Mouse (Mus musculus) layer of hippocampus, adult 2 months (tissue): Measurements from ENCODE around the gene Gm11027. TPM values are rescaled to one million over a fixed set of nuclear protein-coding genes. Genes with fewer than 3 reads are reported as not detected.

ENCODE experiments used
- DNase-seq, 2 experiments: peaks; one replicate each; pipeline ENCODE4 v3.0.0; 2022; ENCODE audit warnings: low spot score in 2 of 2
- H3K27ac ChIP-seq: fragments of 200-600 bp; 2 replicates; pipeline ENCODE4 v1.8.1; 2022
- H3K4me3 ChIP-seq: fragments of 200-600 bp; 2 replicates; pipeline ENCODE4 v1.8.1; 2022; ENCODE audit warnings: mild to moderate bottlenecking
- CTCF ChIP-seq: fragments of 200-600 bp; conservative IDR thresholded peaks from 2 replicates; pipeline ENCODE4 v1.8.1; 2022; ENCODE audit warnings: antibody characterized with exemption, mild to moderate bottlenecking, moderate library complexity
- total RNA-seq, 2 experiments: library from RNA; stranded (reverse); gene quantifications; 2 replicates each; pipeline ENCODE4 v1.2.3; 2021

Gene Gm11027
- total RNA-seq, 2 experiments from 2014 or later, result not detected

DNA sequence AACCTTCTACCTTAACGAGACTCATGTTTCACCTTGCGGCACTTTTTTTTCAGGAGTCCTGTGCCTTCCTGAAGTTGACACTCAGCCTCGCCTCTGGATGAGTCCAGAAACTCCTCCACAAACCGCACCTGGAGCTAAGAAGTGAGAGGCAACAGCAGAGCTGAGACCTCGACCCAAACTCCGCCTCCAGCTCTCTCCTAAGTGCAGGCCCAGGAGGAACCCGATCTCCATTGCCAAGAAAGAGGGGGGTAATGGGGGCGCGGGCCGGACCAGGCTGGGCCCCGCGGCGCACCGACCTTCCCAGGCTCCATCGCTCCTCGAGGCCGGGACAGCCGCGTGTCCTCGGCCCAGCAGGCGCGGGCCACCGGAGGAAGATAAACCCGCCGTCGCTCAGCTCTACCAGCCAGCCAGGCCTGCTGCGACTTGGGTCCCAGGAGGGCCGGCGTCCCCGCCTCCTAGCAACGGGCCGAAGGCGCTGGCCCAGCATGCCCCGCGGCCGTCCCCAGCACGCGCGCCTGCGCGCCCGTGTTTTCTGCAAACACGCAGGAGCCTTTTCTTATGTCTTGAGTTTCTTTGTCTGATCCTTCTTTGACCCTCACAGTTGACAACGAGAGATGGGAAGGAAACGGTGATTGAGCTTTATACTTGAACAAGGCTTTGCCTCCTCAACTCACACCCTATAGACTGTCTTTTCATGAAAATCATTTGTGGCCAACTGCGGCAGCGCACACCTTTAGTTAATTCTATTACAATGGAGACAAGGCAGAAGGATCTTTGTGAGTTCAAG lies 12.4 kb upstream of the Gm11027 start, which contains the start of gene Wdr60:
Gene Wdr60 (minus strand): TSS at position 468 of the 787 bp plus-strand sequence.
- TF ChIP-seq CTCF, result no peak; the same call in 1 of the 2 replicates
- peak; percentile 88 to 91 for DNase-seq
- H3K27ac ChIP-seq, result peak within 1 kb of the TSS; percentile 84
- H3K4me3 ChIP-seq, result peak within 1 kb of the TSS; percentile 75

DNA sequence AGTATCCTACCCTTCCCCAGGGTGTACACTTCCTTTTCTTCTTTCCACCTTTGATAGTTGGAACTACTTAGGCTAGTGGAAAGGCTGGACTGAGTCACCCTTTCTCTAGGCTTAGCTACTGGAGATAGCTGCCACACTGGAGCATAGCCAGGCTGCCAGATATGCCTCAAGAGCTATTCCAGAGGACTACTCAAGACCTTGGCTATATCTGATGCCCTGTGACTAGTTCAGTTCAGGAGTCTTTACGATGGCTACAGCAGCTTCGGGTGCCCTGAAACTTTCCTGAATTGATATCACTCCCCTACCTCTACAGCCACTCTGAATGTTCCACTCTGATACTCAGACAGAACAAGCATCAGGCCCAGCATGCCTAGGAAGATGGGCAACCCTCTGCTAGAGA lies 10.4 kb upstream of the Gm11027 start:
- no peak for DNase-seq
- H3K27ac ChIP-seq, result no peak overlapping the region
- no peak for TF ChIP-seq CTCF
- H3K4me3 ChIP-seq, result no peak overlapping the region

DNA sequence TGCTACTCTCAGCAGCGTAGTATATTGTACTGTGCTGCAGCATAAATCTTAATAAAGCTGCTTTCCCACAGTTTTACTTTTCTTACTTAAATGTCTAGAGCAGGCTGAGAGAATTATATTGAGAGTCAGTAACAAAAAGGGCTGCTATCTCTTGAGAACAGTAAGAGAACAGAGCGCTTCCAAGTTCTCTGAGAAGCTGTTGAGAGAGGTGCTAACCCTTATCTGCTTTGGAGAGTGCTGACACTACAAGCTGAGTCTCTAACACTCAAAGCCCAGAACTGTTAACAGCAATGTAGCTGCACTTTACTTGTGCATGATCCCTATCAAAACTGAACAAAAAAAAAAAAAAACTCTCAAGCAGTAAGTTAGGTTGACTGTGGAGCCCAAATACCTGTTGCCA lies 9.9 kb upstream of the Gm11027 start:
- no peak overlapping the region for H3K27ac ChIP-seq
- DNase-seq, result no peak
- no peak overlapping the region for H3K4me3 ChIP-seq
- TF ChIP-seq CTCF, result no peak

DNA sequence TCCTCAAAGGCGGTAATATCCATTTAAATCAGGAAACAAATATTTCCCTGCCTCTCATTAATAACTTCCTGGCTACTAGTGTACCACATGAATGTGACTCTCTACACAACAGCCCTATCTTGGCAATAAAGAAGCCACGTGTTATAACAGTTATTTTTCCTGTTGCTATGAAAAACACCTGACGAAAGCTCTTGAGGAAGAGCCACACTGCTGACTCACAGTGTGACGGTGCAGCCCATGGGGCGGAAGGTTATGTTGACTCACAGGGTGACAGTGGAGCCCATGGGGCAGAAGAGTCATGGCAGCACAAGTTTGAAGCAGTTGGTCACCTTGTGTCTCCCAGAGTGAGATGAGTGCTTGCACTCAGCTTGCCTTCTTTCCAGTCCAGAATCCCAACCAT lies 5.7 kb upstream of the Gm11027 start:
- H3K27ac ChIP-seq, result no peak overlapping the region
- H3K4me3 ChIP-seq, result no peak overlapping the region
- DNase-seq, result no peak
- no peak for TF ChIP-seq CTCF

DNA sequence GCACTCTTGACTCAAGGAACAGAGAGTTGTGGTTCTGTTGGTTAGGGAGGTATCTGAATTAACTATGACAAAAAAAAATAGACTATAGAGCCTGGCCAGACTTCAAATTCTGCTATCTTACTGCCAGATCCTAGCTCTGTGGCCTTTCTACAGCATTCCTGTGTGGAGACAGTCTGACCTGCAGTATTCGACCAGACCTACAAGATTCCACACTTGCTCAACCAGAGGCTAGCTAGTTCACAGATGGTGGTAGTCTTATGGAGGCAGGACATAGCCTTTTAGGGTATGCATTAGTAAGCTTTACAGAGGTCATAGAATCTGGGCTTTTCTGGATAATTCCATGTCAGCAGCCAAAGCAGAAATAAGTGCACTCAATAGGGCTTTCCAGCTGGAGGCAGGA lies 4.6 kb upstream of the Gm11027 start:
- H3K4me3 ChIP-seq, result no peak overlapping the region
- DNase-seq, result no peak

DNA sequence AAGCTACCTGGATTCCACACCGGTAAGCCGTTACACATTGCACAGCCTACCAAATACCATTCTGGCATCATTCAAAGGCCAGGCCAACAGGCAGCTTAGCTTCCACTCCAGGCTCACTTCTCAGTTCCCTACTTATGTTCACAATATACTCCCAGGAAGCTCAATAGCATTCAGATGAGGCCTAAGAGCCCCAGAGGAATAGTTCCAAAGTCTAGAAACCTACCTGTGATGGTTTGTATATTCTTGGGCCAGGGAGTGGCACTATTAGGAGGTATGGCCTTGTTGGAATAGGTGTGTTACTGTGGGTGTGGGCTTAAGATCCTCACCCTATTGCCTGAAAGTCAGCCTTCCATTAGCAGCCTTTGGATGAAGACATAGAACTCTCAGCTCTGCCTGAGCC lies 4.1 kb upstream of the Gm11027 start:
- TF ChIP-seq CTCF, result no peak
- DNase-seq, result no peak
- no peak overlapping the region for H3K27ac ChIP-seq

More for the DNA sequence above, 4.6 kb upstream of the Gm11027 start:
- TF ChIP-seq CTCF, result no peak
- H3K27ac ChIP-seq, result no peak overlapping the region

DNA sequence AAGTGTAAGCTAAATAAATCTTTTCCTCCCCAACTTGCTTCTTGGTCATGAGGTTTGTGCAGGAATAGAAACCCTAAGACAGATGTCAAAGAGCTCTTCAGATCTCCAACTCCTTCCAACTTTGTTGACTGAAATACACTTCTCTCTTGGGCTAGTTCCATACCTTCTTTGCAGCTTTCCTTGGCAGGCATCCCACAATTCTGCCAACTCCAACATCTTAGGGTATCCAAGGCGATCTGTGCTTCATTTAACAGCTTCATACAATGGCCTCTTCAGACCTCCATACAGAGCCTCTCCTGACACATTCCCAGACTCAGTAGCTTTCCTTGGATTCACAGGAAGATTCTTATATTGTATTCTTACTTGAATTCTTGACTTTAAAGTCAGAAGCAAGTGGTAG lies 1.5 kb upstream of the Gm11027 start:
- no peak for TF ChIP-seq CTCF
- no peak for DNase-seq
- Histone ChIP-seq H3K4me3 (no peak overlapping the region), H3K27ac (no peak overlapping the region)

More for the DNA sequence above, 4.1 kb upstream of the Gm11027 start:
- no peak overlapping the region for H3K4me3 ChIP-seq

DNA sequence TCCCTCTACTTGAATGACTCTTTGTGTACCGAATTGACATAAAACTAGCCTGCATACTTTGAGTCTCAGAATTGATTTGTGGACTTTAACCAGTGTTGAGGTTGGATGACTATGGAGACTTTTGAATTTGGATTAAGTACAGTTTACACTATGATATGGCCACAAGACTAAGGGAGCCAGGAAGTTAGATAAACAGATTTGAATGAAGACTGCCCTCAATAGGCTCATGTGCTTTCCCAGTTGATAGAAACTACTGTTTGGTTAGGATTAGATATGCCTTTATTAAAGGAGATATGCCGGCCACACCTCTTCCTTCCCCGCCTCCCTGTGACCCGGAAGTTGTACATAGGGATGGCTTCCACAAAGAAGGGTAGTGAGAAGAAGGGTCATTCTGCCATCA lies 445 bp downstream of the Gm11027 start:
- no peak overlapping the region for H3K27ac ChIP-seq
- TF ChIP-seq CTCF, result no peak
- DNase-seq, result no peak
- H3K4me3 ChIP-seq, result no peak overlapping the region

DNA sequence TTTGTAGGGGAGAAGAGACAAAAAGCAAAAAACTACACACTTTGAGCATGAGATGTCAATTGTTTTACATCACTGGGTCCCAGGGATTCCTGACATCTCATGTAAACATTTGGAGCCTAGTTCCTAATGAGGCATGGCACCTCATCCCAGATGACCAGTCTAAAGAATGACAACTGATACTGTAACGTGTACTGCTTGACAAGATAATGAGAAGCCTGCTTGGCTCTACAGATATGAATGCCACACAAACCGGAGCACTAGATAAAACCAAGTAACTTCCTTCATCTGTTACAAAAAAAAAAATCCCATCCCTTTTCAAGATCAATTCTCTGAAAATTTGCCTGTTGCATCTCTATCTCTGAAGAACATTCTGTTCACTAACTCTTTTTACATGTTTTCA lies 1.8 kb downstream of the Gm11027 start:
- no peak for TF ChIP-seq CTCF
- Histone ChIP-seq H3K4me3 (no peak overlapping the region), H3K27ac (no peak overlapping the region)
- DNase-seq, result no peak

DNA sequence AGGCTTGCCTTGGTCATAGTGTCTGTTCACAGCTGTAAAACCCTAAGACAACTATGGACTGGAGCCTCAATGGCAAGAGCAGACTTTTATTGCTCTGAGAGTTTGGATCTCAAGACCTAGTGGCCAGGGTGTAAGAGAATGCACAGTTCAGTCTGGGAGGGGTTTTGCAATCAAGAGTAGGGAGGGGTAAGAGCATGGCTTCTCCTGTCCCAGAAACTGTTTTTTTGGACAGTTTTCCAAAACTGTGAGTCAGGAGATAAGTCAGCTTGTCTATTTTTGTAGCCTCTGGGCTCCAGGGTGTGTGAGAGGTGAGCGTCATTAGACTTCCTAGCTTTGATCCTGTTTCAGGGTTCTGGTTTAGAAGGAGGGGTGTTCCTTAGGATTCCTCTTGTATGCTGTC lies 3.4 kb downstream of the Gm11027 start:
- DNase-seq, result no peak
- no peak for TF ChIP-seq CTCF
- H3K4me3 ChIP-seq, result no peak overlapping the region
- no peak overlapping the region for H3K27ac ChIP-seq

DNA sequence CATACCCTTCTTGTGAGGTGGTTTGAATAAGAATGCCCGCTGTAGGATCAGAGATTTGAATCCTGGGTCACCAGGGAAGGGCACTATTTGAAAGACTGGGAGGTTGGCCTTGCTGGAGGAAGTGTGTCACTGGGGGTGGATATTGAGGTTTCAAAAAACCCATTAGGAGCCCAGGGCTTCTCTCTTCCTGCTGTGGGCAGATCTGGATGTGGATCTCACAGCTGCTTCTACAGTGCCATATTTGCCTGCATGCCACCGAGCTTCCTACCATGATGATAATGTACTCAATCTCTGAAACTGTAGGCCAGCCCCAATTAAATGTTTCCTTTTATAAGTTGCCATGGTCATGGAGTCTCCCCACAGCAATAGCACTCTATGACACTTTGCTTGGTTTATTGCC lies 4.0 kb downstream of the Gm11027 start:
- no peak for TF ChIP-seq CTCF

DNA sequence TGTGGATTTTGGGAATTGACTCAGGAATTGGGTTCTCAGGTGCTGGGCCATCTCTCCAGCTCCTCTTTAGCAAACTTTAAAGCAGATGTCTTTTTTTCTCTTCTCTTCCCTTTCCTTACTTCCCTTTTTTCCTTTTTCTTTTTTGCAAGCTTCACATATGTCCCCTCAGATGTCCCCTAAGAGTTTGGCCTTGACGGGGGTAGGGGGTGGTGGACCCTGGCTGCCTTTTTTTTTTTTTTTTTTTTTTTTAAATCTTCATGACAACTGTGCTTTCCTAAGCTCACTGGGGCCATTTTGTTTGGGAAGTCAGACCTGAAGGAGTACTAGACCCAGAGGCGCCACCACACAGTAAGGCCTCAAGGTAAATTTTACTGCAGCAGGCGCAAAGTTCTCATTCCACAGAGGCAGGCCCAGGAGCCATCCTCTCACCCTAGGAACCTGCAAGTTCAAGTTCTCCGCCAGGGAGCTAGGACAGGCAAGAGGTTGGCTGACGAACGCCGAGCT lies 5.0 kb downstream of the Gm11027 start:
- DNase-seq, result no peak
- peak overlapping the region; percentile 97 for H3K4me3 ChIP-seq
- peak; percentile 19; the same call in 1 of the 2 replicates for TF ChIP-seq CTCF
- H3K27ac ChIP-seq, result peak overlapping the region; percentile 97

More for the DNA sequence above, 4.0 kb downstream of the Gm11027 start:
- no peak for DNase-seq
- Histone ChIP-seq H3K27ac (no peak overlapping the region), H3K4me3 (no peak overlapping the region)

DNA sequence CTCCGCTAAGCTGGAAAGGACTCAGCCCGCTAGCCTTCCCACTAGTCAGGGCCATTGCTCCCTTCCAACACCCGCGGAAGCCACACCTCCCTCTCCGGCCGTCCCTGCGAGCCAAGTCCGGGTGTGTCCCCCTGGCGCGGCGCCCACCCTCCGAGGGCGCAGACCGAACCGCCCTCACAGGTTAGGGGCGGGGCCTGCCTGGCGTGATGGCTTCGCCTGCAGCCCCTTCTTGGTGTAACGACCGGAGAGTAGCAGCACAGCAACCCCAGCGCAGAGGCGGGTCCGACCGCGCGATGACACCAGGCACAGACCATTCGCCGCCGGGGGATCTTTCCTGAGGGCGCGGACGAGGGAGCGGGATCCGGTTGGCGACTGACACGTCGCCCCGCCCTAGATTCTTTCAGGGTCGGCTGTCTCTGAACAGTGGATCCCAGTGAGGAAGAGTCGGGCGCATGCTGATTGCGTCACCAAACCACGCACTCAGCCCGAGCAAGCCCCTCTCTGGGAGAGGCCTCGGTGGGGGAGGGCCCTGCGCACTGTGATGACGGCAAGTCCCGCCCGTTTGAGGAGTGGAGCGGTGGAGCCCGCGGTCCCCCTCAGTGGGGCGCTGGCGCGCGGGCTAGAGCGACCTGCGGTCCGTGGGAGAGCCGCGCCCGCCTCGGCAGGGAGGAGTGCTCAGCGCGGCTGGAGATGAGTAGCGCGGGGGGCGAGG lies 5.6 kb downstream of the Gm11027 start, which contains the start of gene Esyt2:
Gene Esyt2 (plus strand): TSS at position 544 of the 712 bp plus-strand sequence.
- Histone ChIP-seq H3K4me3 (peak within 1 kb of the TSS; percentile 97), H3K27ac (peak within 1 kb of the TSS; percentile 97)
- DNase-seq, result peak; percentile 100
- peak; percentile 71 for TF ChIP-seq CTCF
